Mouse (Mus musculus) MEL (cell line): ENCODE data around the gene Tma16. TPM values are rescaled to one million over a fixed set of nuclear protein-coding genes. Genes with fewer than 3 reads are reported as not detected.

Experiments
- DNase-seq: peaks from one replicate; pipeline ENCODE4 v3.0.0; 2011; ENCODE audit warnings: low read depth, low spot score
- H3K27ac ChIP-seq: 2 replicates; pipeline ENCODE4 v1.5.1; 2012; ENCODE audit warnings: low read depth, mild to moderate bottlenecking, control low read depth, low read length, moderate library complexity; ENCODE audit not compliant: control insufficient read depth
- H3K27me3 ChIP-seq, 2 experiments: fragments of 150-350 bp in 1 of 2; sonication (generic) in 1 of 2; 2 replicates each; pipeline ENCODE4 v1.6.1; 2012; ENCODE audit warnings: low read length in 2 of 2, mild to moderate bottlenecking in 2 of 2, improper control_type of control experiment in 1 of 2, moderate library complexity in 1 of 2; ENCODE audit not compliant: insufficient read depth in 2 of 2, control insufficient read depth in 1 of 2
- H3K36me3 ChIP-seq, 2 experiments: 2 replicates each; pipeline ENCODE4 v1.6.1; 2012 to 2014; ENCODE audit warnings: low read length in 2 of 2, improper control_type of control experiment in 1 of 2, inconsistent platforms in 1 of 2, mild to moderate bottlenecking in 1 of 2; ENCODE audit not compliant: insufficient read depth in 2 of 2, control insufficient read depth in 1 of 2
- H3K4me1 ChIP-seq, 2 experiments: fragments of 150-350 bp in 1 of 2; sonication (generic) in 1 of 2; 2 replicates each; pipeline ENCODE4 v1.6.1; 2012; ENCODE audit warnings: low read length in 2 of 2, improper control_type of control experiment in 1 of 2, mild to moderate bottlenecking in 1 of 2; ENCODE audit not compliant: insufficient read depth in 2 of 2, control insufficient read depth in 1 of 2
- H3K4me3 ChIP-seq, 2 experiments: fragments of 150-350 bp in 1 of 2; sonication (generic) in 1 of 2; 2 replicates each; pipeline ENCODE4 v1.5.1; 2012; ENCODE audit warnings: low read depth in 2 of 2, low read length in 2 of 2, mild to moderate bottlenecking in 2 of 2, moderate library complexity in 2 of 2, control low read depth in 1 of 2, improper control_type of control experiment in 1 of 2; ENCODE audit not compliant: control insufficient read depth in 1 of 2, insufficient read depth in 1 of 2
- H3K79me2 ChIP-seq: 2 replicates; pipeline ENCODE4 v1.6.1; 2012; ENCODE audit warnings: mild to moderate bottlenecking, low read length, moderate library complexity; ENCODE audit not compliant: control insufficient read depth, poor library complexity, insufficient read depth
- H3K9ac ChIP-seq: 2 replicates; pipeline ENCODE4 v1.6.1; 2012; ENCODE audit warnings: low read depth, mild to moderate bottlenecking, control low read depth, low read length, moderate library complexity; ENCODE audit not compliant: control insufficient read depth, poor library complexity, severe bottlenecking
- H3K9me3 ChIP-seq: fragments of 150-350 bp; sonication (generic); replicated peaks from 2 replicates; pipeline ENCODE4 v1.6.1; 2012; ENCODE audit warnings: mild to moderate bottlenecking, low read length, improper control_type of control experiment, moderate library complexity; ENCODE audit not compliant: insufficient read depth
- CHD2 ChIP-seq: IDR thresholded peaks from 2 replicates; pipeline ENCODE4 v1.6.1; 2011; ENCODE audit warnings: low read length, improper control_type of control experiment
- CTCF ChIP-seq, 3 experiments: IDR thresholded peaks in 2 of 3; conservative IDR thresholded peaks in 1 of 3; 2 replicates each; pipeline ENCODE4 v1.5.1; 2011 to 2012; ENCODE audit warnings: low read length in 3 of 3, low read depth in 2 of 3, mild to moderate bottlenecking in 2 of 3, improper control_type of control experiment in 1 of 3, inconsistent platforms in 1 of 3, mixed read lengths in 1 of 3, moderate library complexity in 1 of 3; ENCODE audit not compliant: control insufficient read depth in 1 of 3, insufficient read depth in 1 of 3, poor library complexity in 1 of 3, severe bottlenecking in 1 of 3
- E2F4 ChIP-seq: IDR thresholded peaks from 2 replicates; pipeline ENCODE4 v1.6.1; 2011; ENCODE audit warnings: low read depth, low read length, improper control_type of control experiment, borderline replicate concordance
- ELF1 ChIP-seq: IDR thresholded peaks from 2 replicates; pipeline ENCODE4 v1.6.1; 2014; ENCODE audit warnings: low read depth, mild to moderate bottlenecking, inconsistent platforms, low read length, improper control_type of control experiment, moderate library complexity
- EP300 ChIP-seq, 2 experiments: IDR thresholded peaks; 2 replicates each; pipeline ENCODE4 v1.6.1; 2011; ENCODE audit warnings: improper control_type of control experiment in 2 of 2, low read length in 2 of 2, low read depth in 1 of 2, mild to moderate bottlenecking in 1 of 2
- ETS1 ChIP-seq: IDR thresholded peaks from 2 replicates; pipeline ENCODE4 v1.6.1; 2012; ENCODE audit warnings: low read depth, mild to moderate bottlenecking, inconsistent platforms, low read length, improper control_type of control experiment, moderate library complexity
- HCFC1 ChIP-seq: IDR thresholded peaks from 2 replicates; pipeline ENCODE4 v1.6.1; 2012; ENCODE audit warnings: low read depth, mild to moderate bottlenecking, inconsistent platforms, low read length, improper control_type of control experiment, moderate library complexity
- JUND ChIP-seq: IDR thresholded peaks from 2 replicates; pipeline ENCODE4 v1.6.1; 2011; ENCODE audit warnings: low read depth, mild to moderate bottlenecking, improper control_type of control experiment, low read length
- KAT2A ChIP-seq: conservative IDR thresholded peaks from 2 replicates; pipeline ENCODE4 v1.6.1; 2012; ENCODE audit warnings: low read depth, low read length, improper control_type of control experiment, inconsistent platforms
- MAFK ChIP-seq: IDR thresholded peaks from 2 replicates; pipeline ENCODE4 v1.6.1; 2011; ENCODE audit warnings: low read depth, mild to moderate bottlenecking, low read length, improper control_type of control experiment, borderline replicate concordance
- MXI1 ChIP-seq: IDR thresholded peaks from 2 replicates; pipeline ENCODE4 v1.6.1; 2011; ENCODE audit warnings: mild to moderate bottlenecking, low read depth, low read length, improper control_type of control experiment
- POLR2AphosphoS2 ChIP-seq: IDR thresholded peaks from 2 replicates; pipeline ENCODE4 v1.6.1; 2011; ENCODE audit warnings: low read length, improper control_type of control experiment
- POLR2AphosphoS5 ChIP-seq: IDR thresholded peaks from 2 replicates; pipeline ENCODE4 v1.6.1; 2012; ENCODE audit warnings: low read depth, borderline replicate concordance, mild to moderate bottlenecking, inconsistent platforms, low read length, moderate library complexity, mixed read lengths
- SIN3A ChIP-seq: IDR thresholded peaks from 2 replicates; pipeline ENCODE4 v1.6.1; 2012; ENCODE audit warnings: low read length, improper control_type of control experiment, inconsistent platforms
- SMC3 ChIP-seq: IDR thresholded peaks from 2 replicates; pipeline ENCODE4 v1.6.1; 2011; ENCODE audit warnings: low read depth, low read length, improper control_type of control experiment
- TBP ChIP-seq: IDR thresholded peaks from 2 replicates; pipeline ENCODE4 v1.8.0; 2011; ENCODE audit warnings: low read depth, low read length, improper control_type of control experiment
- polyA plus RNA-seq, 2 experiments: library from polyadenylated mRNA; stranded (reverse) in 1 of 2; unstranded in 1 of 2; fragments of >175 nt in 1 of 2; fragments of >200 nt in 1 of 2; gene quantifications; 2 replicates each; pipeline versions ENCODE4 v1.2.1 to v1.2.4; 2012; ENCODE audit warnings: low replicate concordance in 2 of 2, low read depth in 1 of 2; ENCODE audit not compliant: insufficient read length in 2 of 2, insufficient read depth in 1 of 2, missing spikeins in 1 of 2
- total RNA-seq: library from RNA; depleted of rRNA; stranded (reverse); fragments of 300-350 nt; gene quantifications from 2 replicates; pipeline ENCODE4 v1.2.3, GENCODE M21; 2012

Gene Tma16
- total and polyA plus RNA-seq, 3 experiments: 29.4 to 33.2 TPM; not detected in 1

- no peak overlapping the region for H3K4me3 ChIP-seq
- peaks cover 0 to 3% of the 10 kb centered on the region in 2 experiments; a peak in 1 of 4 replicates for H3K27me3 ChIP-seq
- DNase-seq: no peak
- no peak overlapping the region for H3K9ac ChIP-seq
- no peaks in the 10 kb centered on the region for H3K9me3 ChIP-seq
- H3K4me1 ChIP-seq: peaks cover 4 to 9% of the 10 kb centered on the region in 2 experiments; a peak in 3 of 4 replicates
- peaks cover 0 to 11% of the 10 kb centered on the region in 2 experiments; a peak in 2 of 4 replicates for H3K36me3 ChIP-seq
- no peak overlapping the region for H3K27ac ChIP-seq
- no peaks in the 10 kb centered on the region for H3K79me2 ChIP-seq
- TF ChIP-seq POLR2AphosphoS5: no peak
- TF ChIP-seq ELF1: no peak
- no peak for TF ChIP-seq POLR2AphosphoS2
- no peak for TF ChIP-seq KAT2A
- no peak for TF ChIP-seq CHD2
- TF ChIP-seq JUND: no peak
- no peak for TF ChIP-seq MAFK
These were observed 8.2 kb upstream of the Tma16 start for GRCm38 (mm10) chr8:66494496-66494895.

- no peak for TF ChIP-seq MXI1
- peak; percentile 53; the same call in 1 of the 2 replicates for TF ChIP-seq TBP
- TF ChIP-seq E2F4: no peak
- peak; percentile 21 to 33; a peak in 2 of 4 replicates for TF ChIP-seq EP300 (IDR thresholded peaks at IDR 0.05; ENCODE audit: low read depth in 1 of 2, low read length in 2 of 2)
- peak; percentile 62; the same call in 1 of the 2 replicates for TF ChIP-seq SIN3A
- no peak for TF ChIP-seq SMC3
- TF ChIP-seq JUND: no peak
- TF ChIP-seq ETS1: peak; percentile 50; the same call in 1 of the 2 replicates
- TF ChIP-seq CTCF (IDR thresholded peaks at IDR 0.05 in 2 of 3, conservative IDR thresholded peaks at IDR 0.05 in 1 of 3; ENCODE audit: control insufficient read depth in 1 of 3, insufficient read depth in 1 of 3, low read depth in 2 of 3, low read length in 3 of 3, poor library complexity in 1 of 3, severe bottlenecking in 1 of 3): no peak
- no peak for TF ChIP-seq HCFC1
- H3K9me3 ChIP-seq: no peaks in the 10 kb centered on the region
- peaks cover 4 to 9% of the 10 kb centered on the region in 2 experiments; a peak in 3 of 4 replicates for H3K4me1 ChIP-seq
- peaks cover 0 to 13% of the 10 kb centered on the region in 2 experiments; a peak in 2 of 4 replicates for H3K36me3 ChIP-seq
- peaks cover 8% of the 10 kb centered on the region for H3K79me2 ChIP-seq
- no peaks in the 10 kb centered on the region for H3K27me3 ChIP-seq
- DNase-seq: peak; percentile 86
- peak overlapping the region; percentile 55; the same call in 1 of the 2 replicates for H3K27ac ChIP-seq
- H3K9ac ChIP-seq: no peak overlapping the region
- no peak overlapping the region for H3K4me3 ChIP-seq
These were observed 4.3 kb upstream of the Tma16 start for GRCm38 (mm10) chr8:66490624-66491023.
